Mouse (Mus musculus): Measurements from ENCODE around the gene 4930438A08Rik. TPM values are rescaled to one million over a fixed set of nuclear protein-coding genes. Genes with fewer than 3 reads are reported as not detected.

4930438A08Rik gene
- polyA plus RNA-seq, 1 experiment = 21.1 TPM

- TF ChIP-seq CTCF (IDR thresholded peaks at IDR 0.05; ENCODE audit: control insufficient read depth, insufficient read depth, low read length) (no peak), POLR2A (IDR thresholded peaks at IDR 0.05; ENCODE audit: borderline replicate concordance, control insufficient read depth, low read depth, low read length) (no peak)
- Histone ChIP-seq H3K4me1 (ENCODE audit: control insufficient read depth, insufficient read depth, low read length) (peaks cover 2% of the 10 kb centered on the region), H3K4me3 (replicated peaks; ENCODE audit: control insufficient read depth, low read depth, low read length) (no peak overlapping the region), H3K27ac (ENCODE audit: control insufficient read depth, insufficient read depth, low read depth, low read length, poor library complexity) (no peak overlapping the region)
- WGBS = 81% methylated on average over 3 of the region's 3 CpGs
These were observed 12.3 kb upstream of the 4930438A08Rik start for GRCm38 (mm10) chr11:58262336-58262735.

GRCm38 (mm10) chr11:58263516-58263915 lies 11.1 kb upstream of the 4930438A08Rik start:
- Histone ChIP-seq H3K4me3 (replicated peaks; ENCODE audit: control insufficient read depth, low read depth, low read length) (no peak overlapping the region), H3K27ac (ENCODE audit: control insufficient read depth, insufficient read depth, low read depth, low read length, poor library complexity) (no peak overlapping the region), H3K4me1 (ENCODE audit: control insufficient read depth, insufficient read depth, low read length) (peaks cover 3% of the 10 kb centered on the region)
- TF ChIP-seq CTCF (IDR thresholded peaks at IDR 0.05; ENCODE audit: control insufficient read depth, insufficient read depth, low read length) (no peak), POLR2A (IDR thresholded peaks at IDR 0.05; ENCODE audit: borderline replicate concordance, control insufficient read depth, low read depth, low read length) (no peak)
- WGBS = 71% methylated on average over 2 of the region's 2 CpGs

- TF ChIP-seq CTCF (IDR thresholded peaks at IDR 0.05; ENCODE audit: control insufficient read depth, insufficient read depth, low read length) (no peak), POLR2A (IDR thresholded peaks at IDR 0.05; ENCODE audit: borderline replicate concordance, control insufficient read depth, low read depth, low read length) (no peak)
- Histone ChIP-seq H3K4me1 (ENCODE audit: control insufficient read depth, insufficient read depth, low read length) (peaks cover 3% of the 10 kb centered on the region), H3K4me3 (replicated peaks; ENCODE audit: control insufficient read depth, low read depth, low read length) (no peak overlapping the region), H3K27ac (ENCODE audit: control insufficient read depth, insufficient read depth, low read depth, low read length, poor library complexity) (no peak overlapping the region)
- 75% methylated on average over 9 of the region's 9 CpGs for WGBS
These were observed 10.1 kb upstream of the 4930438A08Rik start for GRCm38 (mm10) chr11:58264546-58264945.

- 79% methylated on average over 3 of the region's 3 CpGs for WGBS
- Histone ChIP-seq H3K27ac (ENCODE audit: control insufficient read depth, insufficient read depth, low read depth, low read length, poor library complexity) (no peak overlapping the region), H3K4me1 (ENCODE audit: control insufficient read depth, insufficient read depth, low read length) (peaks cover 1% of the 10 kb centered on the region), H3K4me3 (replicated peaks; ENCODE audit: control insufficient read depth, low read depth, low read length) (no peak overlapping the region)
- TF ChIP-seq POLR2A (IDR thresholded peaks at IDR 0.05; ENCODE audit: borderline replicate concordance, control insufficient read depth, low read depth, low read length) (no peak), CTCF (IDR thresholded peaks at IDR 0.05; ENCODE audit: control insufficient read depth, insufficient read depth, low read length) (no peak)
These were observed 6.3 kb upstream of the 4930438A08Rik start for GRCm38 (mm10) chr11:58268285-58268684.

GRCm38 (mm10) chr11:58275756-58276155 lies 1.2 kb downstream of the 4930438A08Rik start:
- H3K4me1 ChIP-seq (ENCODE audit: control insufficient read depth, insufficient read depth, low read length) = peaks cover 2% of the 10 kb centered on the region
- WGBS = 3% methylated on average over 4 of the region's 4 CpGs
- H3K4me3 ChIP-seq (replicated peaks; ENCODE audit: control insufficient read depth, low read depth, low read length) = peak overlapping the region; percentile 60
- peak overlapping the region; percentile 79 for H3K27ac ChIP-seq (ENCODE audit: control insufficient read depth, insufficient read depth, low read depth, low read length, poor library complexity)
- no peak for TF ChIP-seq POLR2A (IDR thresholded peaks at IDR 0.05; ENCODE audit: borderline replicate concordance, control insufficient read depth, low read depth, low read length)
- TF ChIP-seq CTCF (IDR thresholded peaks at IDR 0.05; ENCODE audit: control insufficient read depth, insufficient read depth, low read length) = no peak

- peak overlapping the region; percentile 42 for H3K4me3 ChIP-seq (replicated peaks; ENCODE audit: control insufficient read depth, low read depth, low read length)
- H3K4me1 ChIP-seq (ENCODE audit: control insufficient read depth, insufficient read depth, low read length) = peaks cover 7% of the 10 kb centered on the region
- peak overlapping the region; percentile 74 for H3K27ac ChIP-seq (ENCODE audit: control insufficient read depth, insufficient read depth, low read depth, low read length, poor library complexity)
- WGBS = 37% methylated on average over 13 of the region's 13 CpGs
- TF ChIP-seq POLR2A (IDR thresholded peaks at IDR 0.05; ENCODE audit: borderline replicate concordance, control insufficient read depth, low read depth, low read length) (no peak), CTCF (IDR thresholded peaks at IDR 0.05; ENCODE audit: control insufficient read depth, insufficient read depth, low read length) (no peak)
These were observed 7.4 kb downstream of the 4930438A08Rik start for GRCm38 (mm10) chr11:58281970-58282496.

- WGBS = 36% methylated on average over 5 of the region's 5 CpGs
- TF ChIP-seq CTCF (IDR thresholded peaks at IDR 0.05; ENCODE audit: control insufficient read depth, insufficient read depth, low read length) = no peak
- TF ChIP-seq POLR2A (IDR thresholded peaks at IDR 0.05; ENCODE audit: borderline replicate concordance, control insufficient read depth, low read depth, low read length) = no peak
- H3K4me3 ChIP-seq (replicated peaks; ENCODE audit: control insufficient read depth, low read depth, low read length) = no peak overlapping the region
- no peak overlapping the region; the same call in 1 of the 2 replicates for H3K27ac ChIP-seq (ENCODE audit: control insufficient read depth, insufficient read depth, low read depth, low read length, poor library complexity)
- peaks cover 6% of the 10 kb centered on the region for H3K4me1 ChIP-seq (ENCODE audit: control insufficient read depth, insufficient read depth, low read length)
These were observed 7.9 kb downstream of the 4930438A08Rik start for GRCm38 (mm10) chr11:58282518-58282917.

GRCm38 (mm10) chr11:58289992-58290682 lies 15.5 kb downstream of the 4930438A08Rik start:
- TF ChIP-seq POLR2A (IDR thresholded peaks at IDR 0.05; ENCODE audit: borderline replicate concordance, control insufficient read depth, low read depth, low read length) (no peak), CTCF (IDR thresholded peaks at IDR 0.05; ENCODE audit: control insufficient read depth, insufficient read depth, low read length) (no peak)
- 17% methylated on average over 9 of the region's 9 CpGs for WGBS
- no peak overlapping the region for H3K4me3 ChIP-seq (replicated peaks; ENCODE audit: control insufficient read depth, low read depth, low read length)
- H3K27ac ChIP-seq (ENCODE audit: control insufficient read depth, insufficient read depth, low read depth, low read length, poor library complexity) = no peak overlapping the region
- H3K4me1 ChIP-seq (ENCODE audit: control insufficient read depth, insufficient read depth, low read length) = peaks cover 2% of the 10 kb centered on the region; the same call in 1 of the 2 replicates
